Mouse (Mus musculus) midbrain, embryonic 12.5 days (tissue): ENCODE data around the gene Acss3. TPM values are rescaled to one million over a fixed set of nuclear protein-coding genes. Genes with fewer than 3 reads are reported as not detected.
A peak's percentile ranks its signal among the peaks of the same experiment; 100 is the strongest.

Experiments used
- ATAC-seq: fragments of 200-750 bp; cut with Nextera tagmentation; 2 replicates; pipeline ENCODE4 v1.8.0; 2017; ENCODE audit warnings: low read depth, moderate TSS enrichment, moderate library complexity; ENCODE audit not compliant: low FRiP score
- H3K27ac ChIP-seq: fragments of 300-500 bp; sonication (generic); replicated peaks from 2 replicates; pipeline ENCODE4 v1.5.1; 2016; ENCODE audit warnings: mild to moderate bottlenecking
- H3K27me3 ChIP-seq: fragments of 300-500 bp; sonication (generic); 2 replicates; pipeline ENCODE4 v1.6.1; 2016; ENCODE audit warnings: mild to moderate bottlenecking
- H3K36me3 ChIP-seq: fragments of 300-500 bp; sonication (generic); 2 replicates; pipeline ENCODE4 v1.6.1; 2016
- H3K4me1 ChIP-seq: fragments of 300-500 bp; sonication (generic); 2 replicates; pipeline ENCODE4 v1.6.1; 2016
- H3K4me2 ChIP-seq: fragments of 300-500 bp; sonication (generic); replicated peaks from 2 replicates; pipeline ENCODE4 v1.6.1; 2016; ENCODE audit warnings: mild to moderate bottlenecking, moderate library complexity
- H3K4me3 ChIP-seq: fragments of 300-500 bp; sonication (generic); 2 replicates; pipeline ENCODE4 v1.5.1; 2016; ENCODE audit warnings: mild to moderate bottlenecking
- H3K9ac ChIP-seq: fragments of 300-500 bp; sonication (generic); replicated peaks from 2 replicates; pipeline ENCODE4 v1.6.1; 2016; ENCODE audit warnings: mild to moderate bottlenecking, moderate library complexity
- H3K9me3 ChIP-seq: fragments of 300-500 bp; sonication (generic); 2 replicates; pipeline ENCODE4 v1.6.1; 2016; ENCODE audit warnings: mild to moderate bottlenecking
- WGBS: fragments of 180-500 bp; shearing (Covaris S2); methylation state at CpG from one replicate; pipeline ENCODE4 v1.1.7; 2016; 5-methylcytosine and 5-hydroxymethylcytosine counted together
- polyA plus RNA-seq: library from polyadenylated mRNA; unstranded; fragments of >200 nt; fragmentation: Nextera tagmentation; extraction: Ambion mirVana; gene quantifications from 2 replicates; pipeline ENCODE4 v1.2.1, GENCODE M21; 2016

Acss3 gene
- polyA plus RNA-seq, 1 experiment from 2014 or later, result 2.3 TPM

DNA sequence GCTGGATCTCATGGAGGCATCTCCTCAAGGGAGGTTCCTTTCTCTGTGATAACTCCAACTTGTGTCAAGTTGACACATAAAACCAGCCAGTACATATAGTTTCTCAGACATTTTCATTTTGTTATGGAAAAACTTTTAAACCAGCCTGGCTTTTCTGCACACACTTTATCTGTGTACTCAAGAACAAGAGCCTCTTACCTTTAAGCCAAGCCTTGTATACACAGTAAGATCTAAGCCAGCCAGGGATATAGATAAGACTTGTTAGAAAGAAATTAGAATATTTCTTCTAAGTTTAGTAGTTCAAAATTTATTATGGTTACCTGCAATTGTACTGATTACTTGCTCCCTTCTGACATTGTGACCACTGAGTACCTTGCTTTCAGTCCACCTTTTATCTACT is 209.2 kb downstream of the Acss3 start:
- Histone ChIP-seq H3K4me1 (no peaks in the 10 kb centered on the region), H3K27me3 (no peaks in the 10 kb centered on the region), H3K4me2 (no peak overlapping the region), H3K27ac (no peak overlapping the region), H3K4me3 (no peak overlapping the region), H3K36me3 (no peaks in the 10 kb centered on the region), H3K9ac (no peak overlapping the region), H3K9me3 (no peaks in the 10 kb centered on the region)
- no peak for ATAC-seq

DNA sequence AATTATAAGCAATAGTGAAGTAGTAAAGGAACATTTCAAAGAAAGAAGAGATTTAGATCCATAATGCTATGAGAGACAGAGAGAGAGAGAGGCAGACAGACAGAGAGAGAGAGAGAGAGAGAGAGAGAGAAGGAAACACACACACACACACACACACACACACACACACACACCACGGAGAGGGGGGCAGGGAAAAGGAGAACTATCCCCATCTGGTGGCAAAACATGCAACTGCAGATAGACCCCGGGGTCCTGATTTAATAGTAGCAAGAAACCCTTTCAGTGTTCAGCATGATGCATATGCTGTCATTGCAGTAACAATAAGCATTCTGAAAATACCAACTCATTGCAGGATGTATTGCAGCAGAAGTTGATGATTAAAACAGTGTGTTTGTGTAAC is 210.4 kb downstream of the Acss3 start:
- Histone ChIP-seq H3K9me3 (no peaks in the 10 kb centered on the region), H3K27ac (no peak overlapping the region), H3K36me3 (no peaks in the 10 kb centered on the region), H3K4me3 (no peak overlapping the region), H3K9ac (no peak overlapping the region), H3K27me3 (no peaks in the 10 kb centered on the region), H3K4me2 (no peak overlapping the region), H3K4me1 (no peaks in the 10 kb centered on the region)
- WGBS, result 30% methylated on average over 2 of the region's 2 CpGs
- peak; percentile 70; the same call in 1 of the 2 replicates for ATAC-seq

DNA sequence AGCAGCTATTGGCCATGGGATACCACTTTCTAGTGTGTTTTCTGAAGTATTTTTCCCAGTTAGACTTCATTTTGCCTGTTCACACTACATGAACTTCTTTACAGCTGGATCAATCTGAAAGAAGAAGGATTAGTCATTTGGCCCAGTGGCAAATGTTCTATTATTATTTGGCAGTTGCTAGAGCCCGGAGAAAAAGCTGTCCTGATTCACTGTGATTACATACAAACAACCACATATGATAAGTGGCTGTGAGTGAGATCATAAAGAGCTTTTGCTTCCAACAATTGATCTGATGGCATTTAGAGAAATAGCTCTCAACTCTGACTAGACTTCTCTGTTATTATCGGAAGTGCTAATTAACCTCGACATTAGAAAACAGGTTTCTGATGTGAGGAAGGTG is 213.4 kb downstream of the Acss3 start:
- H3K9me3 ChIP-seq, result no peaks in the 10 kb centered on the region
- H3K4me2 ChIP-seq, result no peak overlapping the region
- WGBS, result 68% methylated on average over 3 of the region's 3 CpGs
- H3K36me3 ChIP-seq, result no peaks in the 10 kb centered on the region
- no peak overlapping the region for H3K4me3 ChIP-seq
- no peak overlapping the region for H3K27ac ChIP-seq
- ATAC-seq, result no peak
- H3K27me3 ChIP-seq, result no peaks in the 10 kb centered on the region
- H3K4me1 ChIP-seq, result no peaks in the 10 kb centered on the region
- H3K9ac ChIP-seq, result no peak overlapping the region

DNA sequence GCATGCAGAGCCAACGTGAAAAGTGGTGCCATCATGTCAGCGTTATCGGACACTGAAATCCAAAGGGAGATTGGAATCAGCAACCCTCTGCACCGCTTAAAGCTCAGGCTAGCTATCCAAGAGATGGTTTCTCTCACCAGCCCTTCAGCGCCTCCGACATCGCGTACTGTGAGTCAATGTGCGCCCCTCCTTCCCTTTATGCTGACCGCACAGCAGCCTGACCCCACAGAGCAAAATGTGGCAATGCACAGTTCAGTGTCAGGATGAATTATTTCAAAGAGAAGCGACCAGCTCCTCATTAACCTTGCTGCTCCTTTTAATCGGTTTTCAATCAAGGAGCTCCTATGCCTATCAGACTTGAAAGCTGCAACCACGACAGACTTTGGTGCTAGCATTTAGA is 227.1 kb downstream of the Acss3 start:
- peaks cover 7% of the 10 kb centered on the region; the same call in 1 of the 2 replicates for H3K4me1 ChIP-seq
- H3K27ac ChIP-seq, result no peak overlapping the region
- no peaks in the 10 kb centered on the region for H3K9me3 ChIP-seq
- no peak overlapping the region for H3K4me3 ChIP-seq
- H3K9ac ChIP-seq, result no peak overlapping the region
- no peaks in the 10 kb centered on the region for H3K36me3 ChIP-seq
- H3K27me3 ChIP-seq, result no peaks in the 10 kb centered on the region
- ATAC-seq, result peak; percentile 76
- 45% methylated on average over 13 of the region's 13 CpGs for WGBS
- no peak overlapping the region; the same call in 1 of the 2 replicates for H3K4me2 ChIP-seq

Other genes with a start within 250 kb of the Acss3 start
- 15.4 and 17.5 TPM in 2 replicates for gene Lin7a, start 148.0 kb upstream of the Acss3 start, polyA plus RNA-seq